Mouse (Mus musculus) lung, adult 2 months (tissue): ENCODE measurements around the gene Sstr2.

Experiments
- CTCF ChIP-seq: fragments of 200-500 bp; IDR thresholded peaks from 2 replicates; pipeline ENCODE4 v1.5.1; 2011; ENCODE audit warnings: mild to moderate bottlenecking, low read length, control low read depth; ENCODE audit not compliant: insufficient read depth
- POLR2A ChIP-seq: fragments of 200-500 bp; IDR thresholded peaks from 2 replicates; pipeline ENCODE4 v1.6.1; 2011; ENCODE audit warnings: low read depth, mild to moderate bottlenecking, control low read depth, low read length, borderline replicate concordance; ENCODE audit errors: extremely low read depth

- TF ChIP-seq CTCF (no peak), POLR2A (no peak)
Observed at GRCm38 (mm10) chr11:113572641-113573040, 46.5 kb upstream of the Sstr2 start.
